Mouse (Mus musculus): ENCODE results near the gene March6. TPM values are rescaled to one million over a fixed set of nuclear protein-coding genes. Genes with fewer than 3 reads are reported as not detected.

Gene March6
- polyA plus RNA-seq, 1 experiment from 2014 or later, result 15.4 TPM

GRCm38 (mm10) chr15:31539643-31540512 lies 9.0 kb upstream of the March6 start:
- H3K9ac ChIP-seq (ENCODE audit: low read depth, low read length), result no peak overlapping the region
- H3K4me2 ChIP-seq (replicated peaks; ENCODE audit: low read depth), result no peak overlapping the region
- 47% methylated on average over 9 of the region's 9 CpGs for WGBS
- ATAC-seq, result no peak
- H3K4me3 ChIP-seq (ENCODE audit: low read depth, low read length), result no peak overlapping the region
- 0 out of 2 replicates have a peak, but pooled peaks cover 9% of the 10 kb centered on the region for H3K4me1 ChIP-seq (replicated peaks; ENCODE audit: control insufficient read depth, insufficient read depth, low read length)
- TF ChIP-seq CTCF (IDR thresholded peaks at IDR 0.05; ENCODE audit: low read depth), result no peak
- H3K27ac ChIP-seq (ENCODE audit: low read depth, low read length), result no peak overlapping the region
- no peaks in the 10 kb centered on the region for H3K9me3 ChIP-seq (ENCODE audit: control insufficient read depth)
- H3K27me3 ChIP-seq (replicated peaks; ENCODE audit: control insufficient read depth, insufficient read depth, low read length), result no peaks in the 10 kb centered on the region
- no peaks in the 10 kb centered on the region for H3K36me3 ChIP-seq (ENCODE audit: control insufficient read depth, insufficient read depth)

DNA sequence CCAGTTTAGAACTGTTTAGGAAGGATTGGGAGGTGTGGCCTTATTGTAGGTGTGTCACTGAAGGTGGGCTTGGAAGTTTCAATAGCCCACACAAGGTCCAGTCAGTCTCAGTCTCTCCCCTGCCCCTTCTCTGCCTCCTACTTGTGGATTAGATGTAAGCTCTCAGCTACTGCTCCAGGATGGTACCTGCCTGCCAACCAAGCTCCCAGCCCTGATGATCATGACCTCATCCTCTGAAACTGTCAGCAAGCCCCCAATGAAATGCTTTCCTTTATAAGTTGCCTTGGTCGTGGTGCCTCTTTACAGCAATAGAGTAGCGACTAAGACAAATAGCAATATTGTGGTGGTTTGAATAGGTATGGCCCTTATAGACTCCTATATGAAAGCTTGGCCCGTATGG lies 7.5 kb upstream of the March6 start:
- H3K4me1 ChIP-seq (replicated peaks; ENCODE audit: control insufficient read depth, insufficient read depth, low read length), result 0 out of 2 replicates have a peak, but pooled peaks cover 6% of the 10 kb centered on the region
- no peak overlapping the region for H3K4me3 ChIP-seq (ENCODE audit: low read depth, low read length)
- H3K9me3 ChIP-seq (ENCODE audit: control insufficient read depth), result no peaks in the 10 kb centered on the region
- no peak overlapping the region for H3K9ac ChIP-seq (ENCODE audit: low read depth, low read length)
- H3K27ac ChIP-seq (ENCODE audit: low read depth, low read length), result no peak overlapping the region
- H3K4me2 ChIP-seq (replicated peaks; ENCODE audit: low read depth), result no peak overlapping the region
- no peaks in the 10 kb centered on the region for H3K36me3 ChIP-seq (ENCODE audit: control insufficient read depth, insufficient read depth)
- TF ChIP-seq CTCF (IDR thresholded peaks at IDR 0.05; ENCODE audit: low read depth), result no peak
- H3K27me3 ChIP-seq (replicated peaks; ENCODE audit: control insufficient read depth, insufficient read depth, low read length), result no peaks in the 10 kb centered on the region
- WGBS, result 88% methylated on average over 3 of the region's 3 CpGs
- ATAC-seq, result no peak

DNA sequence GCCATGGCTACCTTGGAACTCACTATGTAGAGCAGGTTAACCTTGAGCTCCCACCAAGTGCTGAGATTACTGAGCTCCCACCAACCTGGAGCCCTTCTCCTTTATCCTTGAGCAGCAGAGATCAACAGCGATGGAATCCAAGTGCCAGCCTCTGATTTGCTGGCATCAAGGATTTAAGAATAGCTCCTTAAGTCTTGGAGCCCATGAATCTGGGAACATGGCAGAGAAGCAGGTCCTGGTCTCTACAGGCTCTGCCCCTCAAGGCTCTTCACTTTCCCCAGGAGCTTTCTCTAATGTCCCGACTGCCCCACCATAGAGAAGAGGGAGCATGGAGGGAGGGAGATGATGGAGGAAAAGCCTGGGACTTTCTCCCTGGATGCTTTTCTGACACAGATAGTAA lies 6.9 kb upstream of the March6 start:
- WGBS, result 92% methylated on average over 2 of the region's 2 CpGs

DNA sequence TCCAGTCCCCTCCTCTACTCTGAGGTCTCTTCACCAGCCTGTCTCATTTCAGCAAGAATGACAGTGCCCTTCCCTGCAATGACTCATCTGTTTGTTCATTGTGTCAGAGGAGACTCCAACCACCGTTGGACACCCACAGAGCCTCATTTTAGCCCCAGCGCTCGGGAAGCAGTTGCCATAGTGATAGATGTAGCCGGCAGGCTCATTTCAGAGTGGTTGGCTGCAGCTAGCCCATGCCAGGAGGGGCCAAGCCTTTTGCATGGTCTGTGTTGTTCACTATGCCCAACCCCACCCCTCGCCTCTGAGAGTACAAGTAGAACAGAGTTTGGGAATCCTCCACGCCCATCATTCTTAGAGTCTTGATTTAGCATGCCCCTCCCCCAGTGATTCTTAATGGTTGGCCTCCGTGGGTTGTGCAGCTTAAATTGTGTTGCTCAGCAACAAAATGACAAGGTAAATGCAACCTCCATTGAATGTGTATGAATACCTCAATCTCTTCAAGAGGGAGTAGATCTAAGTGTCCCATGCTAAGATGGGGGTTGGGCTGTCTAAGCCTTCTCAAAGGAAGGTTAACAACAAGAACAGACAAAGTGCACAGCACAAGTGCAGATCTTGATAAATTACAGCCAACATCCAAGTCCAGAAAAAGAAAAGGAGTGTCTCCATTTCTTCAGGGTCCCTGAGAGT lies 5.3 kb upstream of the March6 start:
- TF ChIP-seq CTCF (IDR thresholded peaks at IDR 0.05; ENCODE audit: low read depth), result no peak
- Histone ChIP-seq H3K4me1 (replicated peaks; ENCODE audit: control insufficient read depth, insufficient read depth, low read length) (0 out of 2 replicates have a peak, but pooled peaks cover 2% of the 10 kb centered on the region), H3K9ac (ENCODE audit: low read depth, low read length) (no peak overlapping the region), H3K9me3 (ENCODE audit: control insufficient read depth) (no peaks in the 10 kb centered on the region), H3K36me3 (ENCODE audit: control insufficient read depth, insufficient read depth) (no peaks in the 10 kb centered on the region), H3K27ac (ENCODE audit: low read depth, low read length) (no peak overlapping the region), H3K4me3 (ENCODE audit: low read depth, low read length) (no peak overlapping the region), H3K4me2 (replicated peaks; ENCODE audit: low read depth) (no peak overlapping the region), H3K27me3 (replicated peaks; ENCODE audit: control insufficient read depth, insufficient read depth, low read length) (no peaks in the 10 kb centered on the region)
- 20% methylated on average over 7 of the region's 7 CpGs for WGBS
- ATAC-seq, result no peak

More for the DNA sequence above, 6.9 kb upstream of the March6 start:
- H3K4me2 ChIP-seq (replicated peaks; ENCODE audit: low read depth), result no peak overlapping the region
- no peaks in the 10 kb centered on the region for H3K27me3 ChIP-seq (replicated peaks; ENCODE audit: control insufficient read depth, insufficient read depth, low read length)
- TF ChIP-seq CTCF (IDR thresholded peaks at IDR 0.05; ENCODE audit: low read depth), result no peak
- 0 out of 2 replicates have a peak, but pooled peaks cover 2% of the 10 kb centered on the region for H3K4me1 ChIP-seq (replicated peaks; ENCODE audit: control insufficient read depth, insufficient read depth, low read length)
- no peak for ATAC-seq
- H3K9me3 ChIP-seq (ENCODE audit: control insufficient read depth), result no peaks in the 10 kb centered on the region
- H3K27ac ChIP-seq (ENCODE audit: low read depth, low read length), result no peak overlapping the region
- no peaks in the 10 kb centered on the region for H3K36me3 ChIP-seq (ENCODE audit: control insufficient read depth, insufficient read depth)
- no peak overlapping the region for H3K4me3 ChIP-seq (ENCODE audit: low read depth, low read length)
- no peak overlapping the region for H3K9ac ChIP-seq (ENCODE audit: low read depth, low read length)

- no peak for ATAC-seq
- WGBS, result 34% methylated on average over 8 of the region's 8 CpGs
- no peak overlapping the region for H3K4me2 ChIP-seq (replicated peaks; ENCODE audit: low read depth)
These were observed 4.5 kb upstream of the March6 start for GRCm38 (mm10) chr15:31535259-31535855.

More at GRCm38 (mm10) chr15:31535259-31535855, 4.5 kb upstream of the March6 start:
- Histone ChIP-seq H3K9ac (ENCODE audit: low read depth, low read length) (no peak overlapping the region), H3K36me3 (ENCODE audit: control insufficient read depth, insufficient read depth) (no peaks in the 10 kb centered on the region), H3K4me1 (replicated peaks; ENCODE audit: control insufficient read depth, insufficient read depth, low read length) (0 out of 2 replicates have a peak, but pooled peaks cover 2% of the 10 kb centered on the region), H3K27ac (ENCODE audit: low read depth, low read length) (no peak overlapping the region), H3K4me3 (ENCODE audit: low read depth, low read length) (no peak overlapping the region), H3K27me3 (replicated peaks; ENCODE audit: control insufficient read depth, insufficient read depth, low read length) (no peaks in the 10 kb centered on the region), H3K9me3 (ENCODE audit: control insufficient read depth) (no peaks in the 10 kb centered on the region)
- TF ChIP-seq CTCF (IDR thresholded peaks at IDR 0.05; ENCODE audit: low read depth), result no peak

Measured in intestine, postnatal 0 days (tissue).